Mouse (Mus musculus) G1E (cell line): ENCODE results near the gene Olfr1393. TPM values are rescaled to one million over a fixed set of nuclear protein-coding genes. Genes with fewer than 3 reads are reported as not detected.

Source experiments
- ATAC-seq: 2 replicates; pipeline ENCODE4 v1.8.0; 2016; ENCODE audit warnings: mild to moderate bottlenecking; ENCODE audit not compliant: insufficient number of reproducible peaks, poor library complexity, low FRiP score, severe bottlenecking; ENCODE audit errors: extremely low read depth
- DNase-seq: peaks from one replicate; pipeline ENCODE4 v3.0.0; 2012; ENCODE audit warnings: low spot score
- H3K27me3 ChIP-seq: 2 replicates; pipeline ENCODE4 v1.6.1; 2012; ENCODE audit warnings: mild to moderate bottlenecking, low read length, inconsistent platforms; ENCODE audit not compliant: insufficient read depth
- H3K36me3 ChIP-seq: replicated peaks from 2 replicates; pipeline ENCODE3; 2012; ENCODE audit warnings: mild to moderate bottlenecking, inconsistent platforms
- H3K4me1 ChIP-seq: 2 replicates; pipeline ENCODE4 v1.6.1; 2012; ENCODE audit warnings: low read depth, low read length, inconsistent platforms, mixed read lengths; ENCODE audit not compliant: insufficient read depth
- H3K4me3 ChIP-seq: 2 replicates; pipeline ENCODE4 v1.5.1; 2012; ENCODE audit warnings: low read depth, mild to moderate bottlenecking, inconsistent platforms, low read length, moderate library complexity, mixed read lengths
- H3K9me3 ChIP-seq: replicated peaks from 2 replicates; pipeline ENCODE4 v1.6.1; 2012; ENCODE audit warnings: inconsistent platforms
- CTCF ChIP-seq: IDR thresholded peaks from 2 replicates; pipeline ENCODE4 v1.5.1; 2012; ENCODE audit warnings: low read depth, low read length, inconsistent platforms, mixed read lengths
- GATA1 ChIP-seq: IDR thresholded peaks from 2 replicates; pipeline ENCODE4 v1.6.1; 2012; ENCODE audit warnings: borderline replicate concordance, low read length, inconsistent platforms, mixed read lengths
- GATA2 ChIP-seq: IDR thresholded peaks from 2 replicates; pipeline ENCODE4 v1.6.1; 2012; ENCODE audit warnings: low read depth, low read length, inconsistent platforms, borderline replicate concordance
- POLR2AphosphoS5 ChIP-seq: IDR thresholded peaks from 2 replicates; pipeline ENCODE4 v1.6.1; 2012; ENCODE audit warnings: low read depth, low read length, inconsistent platforms; ENCODE audit not compliant: insufficient replicate concordance
- TAL1 ChIP-seq: conservative IDR thresholded peaks from 2 replicates; pipeline ENCODE4 v1.6.1; 2012; ENCODE audit warnings: low read depth, low read length, inconsistent platforms, mixed read lengths
- polyA plus RNA-seq: library from polyadenylated mRNA; stranded (reverse); fragments of >175 nt; gene quantifications from 2 replicates; pipeline ENCODE4 v1.2.3, GENCODE M21; 2012
- total RNA-seq, 2 experiments: library from RNA; stranded (forward) in 1 of 2; stranded (reverse) in 1 of 2; fragments of 200-1000 nt in 1 of 2; fragments of >200 nt in 1 of 2; fragmentation: Nextera tagmentation in 1 of 2; gene quantifications; 2 replicates each; pipeline ENCODE4 v1.2.3; 2014 to 2017

The Olfr1393 gene
- total and polyA plus RNA-seq, 3 experiments, result 0.55 TPM; not detected in 2

DNA sequence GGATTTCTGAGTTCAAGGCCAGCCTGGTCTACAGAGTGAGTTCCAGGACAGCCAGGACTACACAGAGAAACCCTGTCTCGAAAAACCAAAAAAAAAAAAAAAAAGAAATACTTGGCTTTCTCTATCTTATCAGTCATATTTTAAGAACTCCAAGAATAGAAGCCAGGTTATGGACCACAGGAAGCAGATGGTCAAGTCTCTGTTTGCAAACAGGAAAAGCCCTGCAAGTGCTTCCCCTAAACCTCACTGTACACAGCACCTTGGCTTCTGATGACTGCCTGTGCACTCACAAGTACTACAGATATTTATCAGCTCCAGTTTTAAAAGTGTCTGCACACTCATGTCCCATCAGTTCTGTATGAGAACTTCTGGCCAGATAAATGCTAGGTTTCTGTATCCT lies 36.6 kb upstream of the Olfr1393 start:
- no peak for ATAC-seq
- H3K4me1 ChIP-seq, result peaks cover 54% of the 10 kb centered on the region
- no peaks in the 10 kb centered on the region for H3K36me3 ChIP-seq
- no peaks in the 10 kb centered on the region for H3K9me3 ChIP-seq
- DNase-seq, result no peak
- TF ChIP-seq GATA2 (no peak), CTCF (no peak), POLR2AphosphoS5 (no peak), TAL1 (no peak), GATA1 (no peak)
- H3K4me3 ChIP-seq, result no peak overlapping the region
- H3K27me3 ChIP-seq, result no peaks in the 10 kb centered on the region

DNA sequence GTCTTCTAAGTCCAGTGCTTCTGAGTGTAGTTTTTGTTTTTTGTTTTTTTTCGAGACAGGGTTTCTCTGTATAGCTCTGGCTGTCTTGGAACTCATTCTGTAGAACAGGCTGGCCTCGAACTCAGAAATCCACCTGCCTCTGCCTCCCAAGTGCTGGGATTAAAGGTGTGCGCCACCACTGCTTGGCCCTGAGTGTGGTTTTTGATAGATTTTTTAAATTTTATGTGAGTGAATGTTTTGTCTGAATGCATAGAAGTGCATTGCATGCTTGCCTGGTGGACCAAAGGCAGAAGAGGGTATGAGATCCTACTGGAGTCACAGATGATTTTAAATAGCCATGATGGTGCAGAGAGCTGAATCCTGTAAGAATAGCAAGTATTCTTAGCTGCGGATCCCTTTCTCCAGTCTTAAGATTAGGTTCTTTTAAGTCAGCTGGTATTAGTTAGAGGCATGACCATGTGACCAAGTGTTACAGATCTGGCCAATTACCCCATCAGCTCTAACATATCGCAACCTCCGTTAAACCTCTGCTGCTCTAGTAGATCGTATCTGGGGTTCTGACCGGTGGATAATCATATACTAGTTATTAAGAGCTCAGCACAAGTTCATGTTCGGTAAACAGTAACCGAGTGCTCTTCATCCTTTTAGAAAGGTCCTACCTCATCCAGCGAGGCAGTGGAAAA lies 35.0 kb upstream of the Olfr1393 start:
- Histone ChIP-seq H3K4me3 (peak overlapping the region; percentile 72), H3K27me3 (no peaks in the 10 kb centered on the region), H3K36me3 (peaks cover 5% of the 10 kb centered on the region), H3K9me3 (no peaks in the 10 kb centered on the region), H3K4me1 (peaks cover 69% of the 10 kb centered on the region)
- TF ChIP-seq TAL1 (no peak), GATA2 (no peak), GATA1 (no peak), POLR2AphosphoS5 (no peak), CTCF (no peak)
- ATAC-seq (no peak), DNase-seq (no peak)

DNA sequence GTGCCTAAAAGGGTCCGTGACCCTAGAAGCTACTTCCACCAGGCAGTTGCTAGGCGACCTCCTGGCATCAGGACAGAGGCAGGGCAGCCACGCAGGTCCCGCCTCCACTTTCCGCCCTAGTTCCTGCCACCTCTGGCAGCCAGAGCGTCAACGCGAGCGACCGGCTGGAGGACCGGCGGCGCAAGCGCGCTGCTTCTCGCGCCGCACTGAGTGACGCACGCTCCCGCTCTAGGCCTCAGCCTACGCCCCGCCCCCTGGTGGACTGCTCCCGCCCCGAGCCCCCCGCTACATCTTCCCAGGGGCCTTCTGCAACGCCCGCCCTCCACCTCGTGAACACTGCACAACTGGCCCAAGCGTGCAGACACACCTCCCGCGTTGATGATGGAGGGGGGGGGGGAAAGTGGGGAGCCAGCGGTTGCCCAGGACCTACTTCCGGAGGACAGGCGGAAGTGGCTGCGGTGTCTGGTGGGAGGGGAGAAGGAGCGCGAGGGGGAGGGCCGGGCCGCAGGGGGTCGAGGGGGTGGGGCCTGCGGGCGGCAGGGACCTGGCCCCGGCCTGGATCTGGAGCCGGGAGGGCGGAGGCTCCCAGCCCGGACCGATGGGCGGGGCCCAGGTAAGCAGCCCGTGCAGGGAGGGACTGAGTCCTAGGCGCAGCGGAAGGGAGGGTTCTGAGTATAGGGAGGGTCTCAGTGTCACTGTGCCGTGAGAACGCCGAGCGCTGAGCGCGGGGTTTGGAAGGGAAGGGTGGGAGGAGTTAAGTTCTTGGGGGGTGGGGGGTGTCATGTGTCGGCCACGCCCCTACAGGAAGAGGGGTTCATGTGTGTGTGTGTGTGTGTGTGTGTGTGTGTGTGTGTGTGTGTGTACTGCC lies 34.1 kb upstream of the Olfr1393 start, which contains the start of gene Mgat1:
Gene Mgat1, plus strand, starts transcription at position 465 of the 868 bp plus-strand sequence.
- ATAC-seq (peak; percentile 81), DNase-seq (peak; percentile 91)
- peaks cover 9% of the 10 kb centered on the region for H3K36me3 ChIP-seq
- no peaks in the 10 kb centered on the region for H3K27me3 ChIP-seq
- H3K4me1 ChIP-seq, result peaks cover 77% of the 10 kb centered on the region
- H3K9me3 ChIP-seq, result no peaks in the 10 kb centered on the region
- H3K4me3 ChIP-seq, result peak within 1 kb of the TSS; percentile 72
- TF ChIP-seq TAL1 (no peak), GATA2 (no peak), POLR2AphosphoS5 (no peak), CTCF (no peak), GATA1 (no peak)

DNA sequence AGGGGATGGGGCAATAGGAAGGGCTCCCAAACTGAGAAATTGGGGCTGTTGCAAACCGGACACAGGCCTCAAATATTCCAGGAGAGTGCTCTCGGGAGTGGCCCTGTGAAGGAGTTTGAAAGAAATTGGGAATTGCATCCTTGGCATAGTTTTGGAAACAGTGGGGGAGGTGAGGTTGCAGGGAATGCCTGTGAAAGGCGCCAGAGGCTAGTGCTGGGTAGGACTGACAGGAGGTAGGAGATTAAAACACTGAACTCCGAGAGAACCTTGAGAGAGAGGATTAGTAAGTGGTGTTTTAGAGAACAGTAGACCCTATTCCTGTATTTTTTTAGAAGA lies 33.5 kb upstream of the Olfr1393 start:
- ATAC-seq (no peak), DNase-seq (no peak)
- Histone ChIP-seq H3K4me1 (peaks cover 81% of the 10 kb centered on the region), H3K36me3 (peaks cover 10% of the 10 kb centered on the region), H3K27me3 (no peaks in the 10 kb centered on the region), H3K4me3 (peak overlapping the region; percentile 72), H3K9me3 (no peaks in the 10 kb centered on the region)
- TF ChIP-seq TAL1, result no peak
- TF ChIP-seq GATA1, result no peak
- TF ChIP-seq CTCF, result no peak

DNA sequence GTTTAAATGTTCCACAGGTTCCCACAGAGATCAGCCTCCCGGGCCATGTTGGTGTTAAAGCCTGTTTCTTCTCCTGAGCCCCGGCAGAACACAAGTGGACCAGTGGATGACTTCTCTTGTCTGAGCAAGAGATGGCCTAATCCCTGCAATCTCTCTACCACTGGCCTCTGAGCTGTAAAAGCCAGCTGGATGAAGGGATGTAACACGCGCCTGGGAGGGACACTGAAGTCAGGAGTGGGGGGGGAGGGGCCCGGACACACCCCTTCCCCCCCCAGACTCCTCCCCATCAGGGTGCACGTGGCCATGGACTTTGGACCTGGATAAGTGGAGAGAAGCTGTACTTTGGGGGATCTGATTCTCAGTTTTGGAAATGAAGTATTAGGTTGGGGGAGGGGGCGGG lies 32.9 kb upstream of the Olfr1393 start:
- no peak for DNase-seq
- Histone ChIP-seq H3K9me3 (no peaks in the 10 kb centered on the region), H3K4me1 (peaks cover 81% of the 10 kb centered on the region)

DNA sequence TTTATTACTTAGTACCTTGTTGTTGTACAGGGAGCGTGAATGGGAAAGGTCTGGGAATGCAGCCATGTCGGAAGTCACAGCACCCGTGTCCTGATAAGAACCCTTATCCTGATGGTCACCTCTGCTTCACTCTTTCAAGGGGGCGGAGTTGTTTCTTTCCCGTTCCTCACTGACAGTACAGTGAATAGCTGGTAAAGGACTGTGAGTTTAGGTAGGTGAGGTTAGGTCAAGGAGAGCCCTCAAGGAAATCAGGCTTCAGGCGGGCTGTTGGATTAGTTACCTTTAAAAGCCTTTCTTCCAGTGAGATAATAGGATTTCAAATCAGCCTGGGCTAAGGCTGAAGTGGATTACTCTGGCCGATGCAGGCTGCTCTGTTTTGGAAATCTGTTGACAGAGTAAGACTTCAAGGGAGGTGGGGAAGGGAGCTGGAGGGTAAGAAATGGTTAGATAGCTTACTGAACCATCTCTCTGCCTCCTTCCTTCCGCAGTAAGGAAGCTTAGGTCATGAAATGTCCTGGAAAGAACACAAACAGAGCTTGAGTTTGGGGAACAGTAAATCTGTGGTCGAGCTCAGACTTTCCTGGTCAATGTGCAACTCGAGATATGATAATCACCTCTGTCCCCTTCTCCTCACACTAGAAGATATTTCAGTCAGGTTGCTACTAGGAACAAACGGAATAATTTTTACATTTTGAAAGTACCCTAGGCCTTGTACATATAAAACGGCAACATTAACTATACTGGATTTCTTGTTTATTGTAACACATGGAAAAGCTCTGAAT lies 32.3 kb upstream of the Olfr1393 start:
- DNase-seq, result no peak
- TF ChIP-seq GATA1 (no peak), TAL1 (peak; percentile 64)
- Histone ChIP-seq H3K27me3 (no peaks in the 10 kb centered on the region), H3K4me3 (peak overlapping the region; percentile 72), H3K36me3 (peaks cover 10% of the 10 kb centered on the region), H3K4me1 (peaks cover 84% of the 10 kb centered on the region), H3K9me3 (no peaks in the 10 kb centered on the region)
- ATAC-seq, result no peak

More for the DNA sequence above, 32.9 kb upstream of the Olfr1393 start:
- no peak for ATAC-seq
- TF ChIP-seq CTCF (no peak), GATA2 (no peak), GATA1 (no peak), POLR2AphosphoS5 (no peak), TAL1 (no peak)
- Histone ChIP-seq H3K36me3 (peaks cover 10% of the 10 kb centered on the region), H3K27me3 (no peaks in the 10 kb centered on the region), H3K4me3 (peak overlapping the region; percentile 72)
